Mouse (Mus musculus) c-Kit-negative CD71-positive TER-119-positive erythroid progenitor cells, embryonic 14.5 days (primary cell): ENCODE results near the gene Isl2.

Experiments
- DNase-seq: peaks from one replicate; pipeline ENCODE4 v3.0.0-alpha.2; 2013; ENCODE audit warnings: low read depth, low spot score

Gene Isl2

DNA sequence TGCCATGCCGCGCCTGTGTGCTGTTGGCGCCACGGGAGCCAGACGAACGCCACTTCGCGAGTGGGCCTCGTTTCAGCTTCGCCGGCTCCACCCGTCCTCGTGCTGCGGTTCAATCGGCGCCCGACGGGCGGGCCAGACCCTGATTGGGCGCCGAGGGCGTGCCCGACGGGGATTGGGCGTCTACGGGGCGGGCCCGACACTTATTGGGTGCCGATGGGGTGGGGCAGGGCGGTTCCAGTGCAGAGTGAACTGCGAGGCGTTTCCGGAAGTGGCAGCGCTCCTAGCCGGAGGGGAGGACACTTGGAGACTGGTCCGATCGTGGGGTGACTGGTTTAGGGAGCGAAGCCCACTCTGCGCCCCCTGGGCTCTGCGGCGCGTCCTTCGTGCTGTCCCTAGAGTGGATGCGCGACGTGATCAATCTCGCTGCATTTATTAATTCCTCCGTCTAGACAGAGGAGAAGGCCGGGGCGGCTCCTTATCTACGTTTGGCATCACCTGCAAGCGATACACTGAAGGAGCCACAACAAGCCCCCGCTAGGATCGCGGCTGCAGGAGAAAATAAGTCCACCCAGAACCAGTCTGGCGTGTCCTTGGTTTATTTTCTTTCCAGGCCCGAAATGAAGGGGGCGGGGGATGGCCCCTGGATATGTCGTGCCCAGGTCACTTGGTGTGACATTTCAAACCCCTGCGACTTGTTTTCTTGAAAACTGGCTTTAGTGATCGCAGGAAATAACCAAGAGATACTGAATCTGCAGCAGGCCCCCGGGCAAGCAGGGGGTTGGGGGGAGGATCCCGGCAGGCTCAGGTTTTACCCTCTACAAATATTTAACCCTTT, 7.9 kb downstream of the Isl2 start:
- no peak for DNase-seq

DNA sequence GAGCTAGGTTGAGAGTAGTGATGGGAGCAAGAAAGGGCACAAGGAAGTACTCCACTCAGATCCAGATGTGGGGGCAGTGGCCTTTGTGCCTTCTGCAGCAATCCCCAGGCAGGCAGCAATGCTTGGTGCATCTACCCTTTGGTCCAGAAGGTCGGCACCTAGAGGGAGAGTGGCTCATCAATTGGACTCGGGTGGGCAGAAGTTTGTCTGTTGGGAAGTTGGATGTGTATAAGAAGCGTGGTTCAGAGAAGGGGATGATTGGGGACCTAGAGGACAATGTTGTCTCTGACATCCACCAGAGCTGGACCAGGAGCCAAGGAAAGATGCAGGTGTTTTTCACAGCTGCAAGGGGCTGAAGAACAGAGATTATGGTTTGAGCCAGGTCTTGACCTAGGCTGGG, 10.4 kb downstream of the Isl2 start:
- DNase-seq, result no peak

DNA sequence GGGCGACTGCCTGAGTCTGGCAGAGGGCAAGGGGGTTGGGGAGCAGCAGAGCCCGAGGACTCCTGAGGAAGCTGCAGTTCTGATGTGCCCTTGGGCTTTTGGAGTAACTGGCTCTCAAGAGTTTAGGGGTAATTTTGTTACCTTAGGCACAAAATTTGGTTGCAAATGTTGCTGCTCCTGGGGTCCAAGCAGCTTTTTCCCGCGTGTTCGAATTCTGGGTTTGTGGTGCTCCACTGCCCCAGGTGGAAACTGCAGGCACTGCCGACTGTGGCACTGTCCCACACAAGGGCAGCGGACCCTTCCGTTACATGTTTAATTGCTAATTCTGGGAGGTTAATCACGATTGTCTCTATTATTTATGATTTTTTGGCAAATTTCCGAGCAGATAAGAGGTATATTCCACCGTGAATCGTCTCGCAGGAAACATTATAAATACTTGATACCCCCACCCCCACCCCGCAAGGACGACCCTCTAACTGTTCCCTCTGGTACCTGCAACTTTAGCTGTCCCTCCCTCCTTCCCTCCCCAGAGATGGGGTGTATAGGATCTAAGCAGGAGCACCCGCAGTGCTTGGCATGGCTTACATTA, 10.9 kb downstream of the Isl2 start:
- no peak for DNase-seq

DNA sequence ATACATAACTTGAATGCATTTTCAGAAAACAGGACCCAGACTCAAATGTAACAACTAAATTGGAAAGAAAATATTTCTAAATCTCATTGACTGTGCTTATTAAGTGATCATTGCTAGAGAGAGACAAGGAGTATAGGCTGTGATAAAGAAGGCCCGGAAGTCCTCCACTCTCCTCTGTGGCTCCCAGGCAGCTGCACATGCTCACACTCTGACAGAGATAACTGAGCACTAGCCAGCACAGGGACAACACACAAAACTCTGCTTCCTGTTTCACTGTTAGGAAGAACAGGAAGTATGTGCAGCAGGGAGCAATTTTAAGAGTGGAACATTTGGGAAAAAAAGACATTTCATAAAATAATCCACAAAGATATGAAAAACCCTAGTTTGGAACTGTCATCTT, 16.5 kb downstream of the Isl2 start:
- no peak for DNase-seq

DNA sequence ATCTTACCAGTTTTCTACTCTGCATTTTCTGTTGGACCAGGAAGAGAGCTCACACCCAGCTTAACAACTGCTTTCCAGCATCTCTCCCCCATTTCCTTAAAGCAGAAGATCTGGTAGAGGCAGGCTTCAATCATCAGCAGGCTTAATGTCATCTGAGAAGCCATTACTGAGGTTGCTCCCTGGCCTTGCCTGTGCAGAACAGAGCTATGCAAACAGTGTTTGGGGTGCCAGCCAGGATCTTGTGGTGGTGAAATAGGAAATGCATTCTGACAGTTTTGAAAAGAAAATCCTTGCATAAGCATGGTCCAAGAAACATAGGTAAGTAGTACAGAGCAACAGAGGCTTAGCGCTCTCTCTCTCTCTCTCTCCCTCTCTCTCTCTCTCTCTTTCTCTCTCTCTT, 22.5 kb downstream of the Isl2 start:
- DNase-seq, result no peak

DNA sequence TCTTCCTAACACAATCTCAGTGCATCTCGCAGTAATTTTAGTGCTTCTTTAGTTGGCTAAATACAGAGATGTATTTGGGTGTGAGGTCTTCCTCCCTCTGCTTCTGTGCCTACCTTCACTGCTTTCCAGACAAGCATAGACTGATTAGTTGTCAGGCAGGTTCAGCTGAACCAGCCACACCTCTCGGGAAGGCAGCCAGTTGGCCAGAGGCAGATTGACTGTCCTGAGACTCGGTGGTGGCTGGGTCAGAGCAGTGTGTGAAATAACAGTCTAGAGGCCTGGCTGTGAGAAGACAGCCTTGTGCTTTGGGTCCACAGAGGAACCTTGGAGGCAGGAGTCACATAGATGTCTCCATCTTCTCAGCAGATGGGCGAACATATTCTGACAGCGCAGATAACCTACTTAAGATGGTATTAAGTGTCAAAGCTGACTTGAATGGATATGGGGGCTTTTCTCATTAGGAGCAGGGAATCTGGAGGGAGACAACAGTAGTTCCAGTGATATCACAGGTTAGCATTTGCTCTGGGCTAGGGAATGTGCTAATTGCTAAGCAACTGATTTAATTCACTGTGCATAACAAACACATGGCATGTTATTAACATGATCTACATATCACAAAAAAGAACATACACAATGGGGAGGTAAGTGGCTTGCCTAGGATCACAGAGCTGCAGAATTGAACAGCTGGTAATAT, 30.1 kb downstream of the Isl2 start:
- no peak for DNase-seq

DNA sequence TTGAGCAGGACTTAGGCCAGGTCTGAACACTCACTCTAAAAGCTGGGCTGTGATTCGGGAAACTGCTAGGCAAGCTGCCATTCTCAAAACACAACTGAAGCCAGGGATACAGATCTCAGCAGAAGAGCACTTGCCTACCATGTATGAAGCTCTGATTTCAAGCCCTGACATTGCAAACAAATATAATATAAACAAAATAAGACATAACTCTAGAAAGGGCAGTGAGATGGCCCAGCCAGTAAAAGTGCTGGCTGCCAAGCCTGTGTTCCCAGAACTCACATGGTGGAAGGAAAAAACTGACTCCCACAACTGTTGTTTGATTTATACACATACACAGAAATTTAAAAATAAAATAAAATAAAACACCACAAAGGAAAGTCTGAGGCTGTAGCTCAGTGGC, 32.6 kb downstream of the Isl2 start:
- no peak for DNase-seq

DNA sequence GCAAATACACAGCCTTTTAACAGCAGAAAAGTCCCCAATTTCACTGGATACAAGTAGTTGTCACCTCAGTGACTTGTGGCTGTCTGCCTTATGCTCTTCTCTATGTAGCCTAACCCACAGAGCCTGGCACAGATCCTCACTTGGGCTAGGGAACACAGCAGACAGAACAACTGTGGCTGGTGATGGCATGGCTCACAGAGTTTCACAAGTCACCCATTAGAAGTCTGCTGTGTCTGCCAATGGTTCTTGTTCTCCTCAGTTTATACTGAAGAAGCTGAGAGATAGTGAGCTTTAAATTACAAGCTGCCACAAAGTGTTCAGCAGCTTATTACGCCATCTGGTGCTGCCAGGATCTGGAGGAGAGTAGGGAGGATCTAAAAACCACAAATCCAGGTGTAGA, 38.1 kb downstream of the Isl2 start:
- DNase-seq, result no peak

DNA sequence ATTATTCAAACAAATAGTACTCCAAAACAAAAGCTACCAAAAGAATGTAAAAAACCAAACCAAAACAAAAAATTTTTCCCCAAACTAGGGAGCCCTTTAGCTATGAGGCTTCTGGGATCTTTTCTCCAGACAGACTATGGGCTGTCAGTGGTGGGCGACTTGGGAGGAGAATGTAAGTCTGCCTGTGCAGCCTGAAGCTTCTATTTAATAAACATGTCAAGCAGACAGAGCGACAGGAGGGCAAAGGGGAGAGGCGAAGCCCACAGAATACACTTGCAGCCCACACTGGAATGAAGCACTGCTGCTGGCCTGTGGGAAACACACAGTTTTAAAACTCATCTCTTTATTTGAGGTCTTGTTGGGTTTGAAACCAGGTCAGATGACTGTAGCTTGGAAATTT, 42.9 kb downstream of the Isl2 start:
- no peak for DNase-seq

DNA sequence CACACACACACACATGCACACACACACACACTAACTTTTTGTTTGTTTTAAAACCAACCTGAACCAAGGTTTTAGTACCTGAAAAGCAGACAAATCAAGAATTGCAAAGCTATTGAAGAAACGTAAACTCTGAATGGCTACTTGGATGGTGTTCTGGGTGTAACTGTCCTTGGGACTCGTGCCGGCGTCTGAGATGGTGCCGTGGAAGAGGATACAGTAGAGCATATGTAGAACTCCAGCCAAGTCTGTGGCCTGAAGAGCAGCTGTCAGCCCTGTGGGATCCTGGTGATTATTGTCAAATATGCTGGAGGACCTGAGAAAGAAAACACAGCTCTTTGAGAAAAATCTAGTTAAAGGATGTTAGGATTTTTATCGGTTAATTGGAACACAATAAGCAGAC, 47.7 kb downstream of the Isl2 start:
- no peak for DNase-seq
